Mouse (Mus musculus) lung, postnatal 4 days (tissue): Measurements from ENCODE around the gene Tcp10c.
"Not testable (repeated sequence)": the region's sequence is repeated elsewhere in the genome, so short reads cannot be mapped to it uniquely, and the experiment has no call there.

Experiments used
- DNase-seq, 2 experiments: peaks; one replicate each; pipeline ENCODE4 v3.0.0; 2021

Gene Tcp10c

GRCm38 (mm10) chr17:13399961-13400360 lies 45.6 kb downstream of the Tcp10c start:
- DNase-seq = not testable (repeated sequence)

GRCm38 (mm10) chr17:13402118-13402517 lies 47.7 kb downstream of the Tcp10c start:
- DNase-seq = not testable (repeated sequence)

GRCm38 (mm10) chr17:13403527-13404131 lies 49.3 kb downstream of the Tcp10c start:
- DNase-seq = not testable (repeated sequence)

- DNase-seq = not testable (repeated sequence)
Measured at GRCm38 (mm10) chr17:13406023-13406422, 51.7 kb downstream of the Tcp10c start.

- DNase-seq = not testable (repeated sequence)
Measured at GRCm38 (mm10) chr17:13406701-13407100, 52.3 kb downstream of the Tcp10c start.

- DNase-seq = not testable (repeated sequence)
Measured at GRCm38 (mm10) chr17:13407621-13408256, 53.4 kb downstream of the Tcp10c start.

GRCm38 (mm10) chr17:13408257-13408633 lies 53.9 kb downstream of the Tcp10c start:
- DNase-seq = not testable (repeated sequence)

- DNase-seq = peak in 1 of 2 experiments; percentile 9
Measured at GRCm38 (mm10) chr17:13421022-13421591, 66.7 kb downstream of the Tcp10c start.

GRCm38 (mm10) chr17:13422638-13423037 lies 68.3 kb downstream of the Tcp10c start:
- peak in 1 of 2 experiments; percentile 11 for DNase-seq

GRCm38 (mm10) chr17:13423373-13424024 lies 69.1 kb downstream of the Tcp10c start:
- peak in 1 of 2 experiments; percentile 20 for DNase-seq

- DNase-seq = peak in 1 of 2 experiments; percentile 11
Measured at GRCm38 (mm10) chr17:13424321-13424720, 69.9 kb downstream of the Tcp10c start.

- peak in 1 of 2 experiments; percentile 7 for DNase-seq
Measured at GRCm38 (mm10) chr17:13425694-13426093, 71.3 kb downstream of the Tcp10c start.

- DNase-seq = peak in 1 of 2 experiments; percentile 9
Measured at GRCm38 (mm10) chr17:13426508-13426907, 72.1 kb downstream of the Tcp10c start.
